Mouse (Mus musculus) megakaryocyte, embryonic 14.5 days (primary cell): ENCODE results near the gene Josd1.

ENCODE experiments used
- FLI1 ChIP-seq: IDR thresholded peaks from 2 replicates; pipeline ENCODE4 v1.6.1; 2012; ENCODE audit warnings: low read length, inconsistent platforms, mixed read lengths
- GATA1 ChIP-seq: IDR thresholded peaks from 3 replicates; pipeline ENCODE4 v1.6.1; 2012; ENCODE audit warnings: mixed read lengths, low read length, inconsistent platforms, borderline replicate concordance

- TF ChIP-seq GATA1 (no peak), FLI1 (no peak)
Observed at GRCm38 (mm10) chr15:79697011-79697410, 9.3 kb upstream of the Josd1 start.
